Mouse (Mus musculus): Measurements from ENCODE around the gene Shcbp1l. TPM values are rescaled to one million over a fixed set of nuclear protein-coding genes. Genes with fewer than 3 reads are reported as not detected.

The Shcbp1l gene
- polyA plus RNA-seq, 1 experiment from 2014 or later: 0.21 TPM

GRCm38 (mm10) chr1:153500030-153500429 is 75.1 kb downstream of the Shcbp1l start:
- Histone ChIP-seq H3K27ac (ENCODE audit: low read depth, low read length) (no peak overlapping the region), H3K9ac (ENCODE audit: low read depth, low read length) (no peak overlapping the region), H3K4me1 (ENCODE audit: control insufficient read depth, insufficient read depth, low read length) (no peaks in the 10 kb centered on the region), H3K4me2 (no peak overlapping the region), H3K4me3 (ENCODE audit: low read depth, low read length) (no peak overlapping the region), H3K36me3 (ENCODE audit: control insufficient read depth, insufficient read depth, low read length) (no peaks in the 10 kb centered on the region), H3K27me3 (ENCODE audit: control insufficient read depth, insufficient read depth, low read length) (no peaks in the 10 kb centered on the region), H3K9me3 (replicated peaks; ENCODE audit: control insufficient read depth, low read length) (no peaks in the 10 kb centered on the region)
- 85% methylated on average over 9 of the region's 9 CpGs for WGBS (ENCODE audit: insufficient replicate concordance)
- no peak for ATAC-seq (replicated peaks; ENCODE audit: insufficient number of reproducible peaks, low FRiP score, low TSS enrichment)

- no peak overlapping the region for H3K27ac ChIP-seq (ENCODE audit: low read depth, low read length)
- H3K4me3 ChIP-seq (ENCODE audit: low read depth, low read length): no peak overlapping the region
- WGBS (ENCODE audit: insufficient replicate concordance): 52% methylated on average over 5 of the region's 5 CpGs
- no peaks in the 10 kb centered on the region for H3K36me3 ChIP-seq (ENCODE audit: control insufficient read depth, insufficient read depth, low read length)
- ATAC-seq (replicated peaks; ENCODE audit: insufficient number of reproducible peaks, low FRiP score, low TSS enrichment): no peak
- no peaks in the 10 kb centered on the region for H3K4me1 ChIP-seq (ENCODE audit: control insufficient read depth, insufficient read depth, low read length)
- H3K27me3 ChIP-seq (ENCODE audit: control insufficient read depth, insufficient read depth, low read length): no peaks in the 10 kb centered on the region
- no peaks in the 10 kb centered on the region for H3K9me3 ChIP-seq (replicated peaks; ENCODE audit: control insufficient read depth, low read length)
- no peak overlapping the region for H3K4me2 ChIP-seq
- H3K9ac ChIP-seq (ENCODE audit: low read depth, low read length): no peak overlapping the region
These were observed 76.8 kb downstream of the Shcbp1l start for GRCm38 (mm10) chr1:153501644-153502321.

Other genes starting within 250 kb of the Shcbp1l start
- gene Lamc2, start 238.7 kb upstream of the Shcbp1l start, polyA plus RNA-seq (2014; fragmentation: Nextera tagmentation; extraction: Ambion mirVana): 3.4 and 6.2 TPM in 2 replicates
- 87.6 and 98.2 TPM in 2 replicates for gene Lamc1, start 92.4 kb upstream of the Shcbp1l start, polyA plus RNA-seq (2014; fragmentation: Nextera tagmentation; extraction: Ambion mirVana)
- 17.7 and 21.2 TPM in 2 replicates for gene Dhx9, start 62.5 kb downstream of the Shcbp1l start, polyA plus RNA-seq (2014; fragmentation: Nextera tagmentation; extraction: Ambion mirVana)
- gene Npl, start 124.9 kb downstream of the Shcbp1l start, polyA plus RNA-seq (2014; fragmentation: Nextera tagmentation; extraction: Ambion mirVana): 6.3 and 7.2 TPM in 2 replicates
- 0.27 and 0.49 TPM in 2 replicates for gene Rgs8, start 227.9 kb downstream of the Shcbp1l start, polyA plus RNA-seq (2014; fragmentation: Nextera tagmentation; extraction: Ambion mirVana)

All from heart, embryonic 11.5 days (tissue).